In genomic region chr3:79947736-79948135, GRCm38 (mm10) we compare ENCODE assay signal across 10 mouse cellular contexts.
A peak's percentile ranks its signal among the peaks of the same experiment; 100 is the strongest.
DNase-seq lines count a peak whose midpoint lies in the region; ATAC-seq and TF ChIP-seq lines count a peak whose summit lies in the region.
"Had no signal": no experiment of that assay in that cellular context is flagged by ENCODE, and none has a peak within 500 bp of the region (broad histone marks: within the 10 kb centered on the region; RNA-seq: fewer than 3 reads in every experiment).

No protein-coding gene starts in this region.

- no peak overlapping the region for H3K4me2 ChIP-seq in lung, embryonic 15.5 days
- H3K4me2 ChIP-seq in midbrain, postnatal 0 days (ENCODE audit: low read depth, low read length, poor library complexity, severe bottlenecking), result no peak overlapping the region
- no peak overlapping the region for H3K4me2 ChIP-seq in midbrain, embryonic 11.5 days
- H3K4me2 ChIP-seq: neural tube, embryonic 13.5 days had no signal

- H3K4me1 ChIP-seq in embryonic fibroblast, embryonic 13.5 days (ENCODE audit: control insufficient read depth, insufficient read depth, low read length), result 0 out of 2 replicates have a peak, but pooled peaks cover 4% of the 10 kb centered on the region
- H3K4me1 ChIP-seq in lung, embryonic 15.5 days, result peaks cover 22% of the 10 kb centered on the region
- H3K4me1 ChIP-seq in midbrain, postnatal 0 days (ENCODE audit: insufficient read depth, low read length), result no peaks in the 10 kb centered on the region
- H3K4me1 ChIP-seq in midbrain, embryonic 11.5 days (ENCODE audit: control insufficient read depth, insufficient read depth, low read length), result no peaks in the 10 kb centered on the region
- H3K4me1 ChIP-seq: neural tube, embryonic 13.5 days had no signal

- H3K9me3 ChIP-seq in lung, embryonic 15.5 days, result no peaks in the 10 kb centered on the region
- H3K9me3 ChIP-seq in midbrain, postnatal 0 days (ENCODE audit: low read length), result no peaks in the 10 kb centered on the region
- H3K9me3 ChIP-seq in midbrain, embryonic 11.5 days (ENCODE audit: control insufficient read depth, low read length), result no peaks in the 10 kb centered on the region
- H3K9me3 ChIP-seq: neural tube, embryonic 13.5 days had no signal

- ATAC-seq in lung, embryonic 15.5 days (ENCODE audit: borderline replicate concordance, extremely low read depth, low FRiP score, low TSS enrichment), result peak; percentile 86
- no peak for ATAC-seq in midbrain, postnatal 0 days (ENCODE audit: low FRiP score)
- no peak for ATAC-seq in erythroid progenitor cell, adult 5-6 weeks (replicated peaks; ENCODE audit: low FRiP score, poor library complexity, severe bottlenecking)
- no peak for ATAC-seq in midbrain, embryonic 11.5 days (ENCODE audit: low FRiP score)
- ATAC-seq: Patski had no signal

- H3K4me3 ChIP-seq in embryonic fibroblast, embryonic 13.5 days (ENCODE audit: insufficient read depth, low read length), result no peak overlapping the region
- no peak overlapping the region for H3K4me3 ChIP-seq in lung, embryonic 15.5 days
- H3K4me3 ChIP-seq in midbrain, postnatal 0 days (ENCODE audit: low read depth, low read length), result no peak overlapping the region
- no peak overlapping the region for H3K4me3 ChIP-seq in midbrain, embryonic 11.5 days (ENCODE audit: low read depth, low read length)
- H3K4me3 ChIP-seq: neural tube, embryonic 13.5 days had no signal

- TF ChIP-seq POLR2A in embryonic fibroblast, embryonic 13.5 days (IDR thresholded peaks at IDR 0.05; ENCODE audit: low read depth, low read length), result no peak

- 33% methylated on average over 1 of the region's 1 CpGs for WGBS in lung, embryonic 15.5 days
- 88% methylated on average over 1 of the region's 1 CpGs for WGBS in midbrain, postnatal 0 days
- 82% methylated on average over 1 of the region's 1 CpGs for WGBS in midbrain, embryonic 11.5 days

- H3K27ac ChIP-seq in embryonic fibroblast, embryonic 13.5 days (ENCODE audit: insufficient read depth, low read length), result peak overlapping the region; percentile 72
- H3K27ac ChIP-seq in lung, embryonic 15.5 days, result peak overlapping the region; percentile 76
- no peak overlapping the region for H3K27ac ChIP-seq in midbrain, postnatal 0 days (ENCODE audit: low read depth, low read length)
- H3K27ac ChIP-seq in midbrain, embryonic 11.5 days (ENCODE audit: low read depth, low read length), result no peak overlapping the region
- H3K27ac ChIP-seq: liver, embryonic 14.5 days; neural tube, embryonic 13.5 days had no signal

- H3K27me3 ChIP-seq in lung, embryonic 15.5 days, result no peaks in the 10 kb centered on the region
- H3K27me3 ChIP-seq in midbrain, postnatal 0 days (ENCODE audit: insufficient read depth, low read length), result no peaks in the 10 kb centered on the region
- no peaks in the 10 kb centered on the region for H3K27me3 ChIP-seq in midbrain, embryonic 11.5 days (ENCODE audit: control insufficient read depth, insufficient read depth, low read length)
- H3K27me3 ChIP-seq: neural tube, embryonic 13.5 days; Patski had no signal

- no peaks in the 10 kb centered on the region for H3K36me3 ChIP-seq in lung, embryonic 15.5 days
- H3K36me3 ChIP-seq in midbrain, postnatal 0 days (ENCODE audit: insufficient read depth, low read length), result no peaks in the 10 kb centered on the region
- no peaks in the 10 kb centered on the region for H3K36me3 ChIP-seq in midbrain, embryonic 11.5 days (ENCODE audit: control insufficient read depth, insufficient read depth, low read length)
- H3K36me3 ChIP-seq: neural tube, embryonic 13.5 days had no signal

- H3K9ac ChIP-seq in lung, embryonic 15.5 days, result no peak overlapping the region
- no peak overlapping the region for H3K9ac ChIP-seq in midbrain, postnatal 0 days (replicated peaks; ENCODE audit: low read length, poor library complexity, severe bottlenecking)
- H3K9ac ChIP-seq in midbrain, embryonic 11.5 days (ENCODE audit: low read length), result no peak overlapping the region
- H3K9ac ChIP-seq: liver, embryonic 14.5 days; neural tube, embryonic 13.5 days had no signal

- peak; percentile 30 for DNase-seq in Muller cell, postnatal 12 days (ENCODE audit: inconsistent ontology term)
- peak; percentile 30 to 63 for DNase-seq in heart, postnatal 14 days
- no peak for DNase-seq in midbrain, postnatal 0 days (ENCODE audit: low spot score)
- no peak for DNase-seq in midbrain, embryonic 11.5 days (ENCODE audit: low spot score, missing footprints)

- intact Hi-C loops in heart, postnatal 14 days (cut with DNase I), result no loop called here

- no peak for TF ChIP-seq CTCF in embryonic fibroblast, embryonic 13.5 days (IDR thresholded peaks at IDR 0.05; ENCODE audit: borderline replicate concordance, insufficient read depth, low read length)
- TF ChIP-seq CTCF in midbrain, postnatal 0 days (IDR thresholded peaks at IDR 0.05), result no peak

Comparison
In these comparisons a context has a peak if more than half of its experiments do, and no peak if none do; other contexts are left out.
1. DNase-seq: peak in Muller cell, postnatal 12 days (single experiment) and heart, postnatal 14 days (2 of 2); none in midbrain, postnatal 0 days (single experiment) and midbrain, embryonic 11.5 days (single experiment).
2. H3K27ac ChIP-seq: peak in embryonic fibroblast, embryonic 13.5 days (single experiment) and lung, embryonic 15.5 days (single experiment); none in midbrain, postnatal 0 days (single experiment) and midbrain, embryonic 11.5 days (single experiment).